Mouse (Mus musculus) small intestine, adult 2 months (tissue): ENCODE results near the gene Slc16a6. TPM values are rescaled to one million over a fixed set of nuclear protein-coding genes. Genes with fewer than 3 reads are reported as not detected.
"Not testable (repeated sequence)": the region's sequence is repeated elsewhere in the genome, so short reads cannot be mapped to it uniquely, and the experiment has no call there.

Experiments used
- H3K27ac ChIP-seq: fragments of 200-500 bp; 2 replicates; pipeline ENCODE4 v1.5.1; 2012; ENCODE audit warnings: low read depth, low read length, control low read depth, inconsistent platforms; ENCODE audit not compliant: insufficient read depth
- H3K27me3 ChIP-seq: fragments of 200-500 bp; 2 replicates; pipeline ENCODE4 v1.6.1; 2012; ENCODE audit warnings: mild to moderate bottlenecking, moderate library complexity, low read length, inconsistent platforms; ENCODE audit not compliant: control insufficient read depth, insufficient read depth
- H3K36me3 ChIP-seq: fragments of 200-500 bp; 2 replicates; pipeline ENCODE4 v1.6.1; 2012; ENCODE audit warnings: mild to moderate bottlenecking, low read length, control low read depth, inconsistent platforms; ENCODE audit not compliant: control insufficient read depth, insufficient read depth
- H3K4me1 ChIP-seq: fragments of 200-500 bp; 2 replicates; pipeline ENCODE4 v1.6.1; 2012; ENCODE audit warnings: low read length, inconsistent platforms, mixed read lengths; ENCODE audit not compliant: control insufficient read depth, insufficient read depth, insufficient read length
- H3K4me3 ChIP-seq: fragments of 200-500 bp; 2 replicates; pipeline ENCODE4 v1.5.1; 2012; ENCODE audit warnings: low read depth, mild to moderate bottlenecking, control low read depth, inconsistent platforms, low read length, moderate library complexity
- CTCF ChIP-seq: fragments of 200-500 bp; IDR thresholded peaks from 2 replicates; pipeline ENCODE4 v1.5.1; 2012; ENCODE audit warnings: low read depth, mild to moderate bottlenecking, control low read depth, inconsistent platforms, low read length, moderate library complexity, mixed read lengths; ENCODE audit not compliant: insufficient replicate concordance, insufficient read length; ENCODE audit errors: extremely low read depth
- POLR2A ChIP-seq: fragments of 200-500 bp; IDR thresholded peaks from 2 replicates; pipeline ENCODE4 v1.6.1; 2012; ENCODE audit warnings: low read depth, mild to moderate bottlenecking, control low read depth, inconsistent platforms, low read length, moderate library complexity
- WGBS: fragments of 180-500 bp; shearing (Covaris S2); methylation state at CpG from one replicate; pipeline ENCODE4 v1.1.7; 2018; 5-methylcytosine and 5-hydroxymethylcytosine counted together
- polyA plus RNA-seq: library from polyadenylated mRNA; depleted of rRNA; stranded (reverse); fragments of >200 nt; gene quantifications from 2 replicates; pipeline ENCODE4 v1.2.3, GENCODE M21; 2012

Slc16a6 gene
- polyA plus RNA-seq, 1 experiment: 4.2 TPM

- no peak overlapping the region for H3K4me3 ChIP-seq
- peak overlapping the region; percentile 65 for H3K27ac ChIP-seq
- H3K36me3 ChIP-seq: no peaks in the 10 kb centered on the region
- H3K27me3 ChIP-seq: no peaks in the 10 kb centered on the region
- TF ChIP-seq CTCF (no peak), POLR2A (no peak)
- WGBS: 33% methylated on average over 24 of the region's 24 CpGs
- H3K4me1 ChIP-seq: peaks cover 39% of the 10 kb centered on the region
Measured at GRCm38 (mm10) chr11:109494890-109495770, 21.7 kb upstream of the Slc16a6 start.

GRCm38 (mm10) chr11:109492847-109493464 is 19.6 kb upstream of the Slc16a6 start:
- H3K27ac ChIP-seq, H3K27me3 ChIP-seq, H3K4me3 ChIP-seq, H3K36me3 ChIP-seq: not testable (repeated sequence)
- H3K4me1 ChIP-seq: peaks cover 31% of the 10 kb centered on the region
- WGBS: 53% methylated on average over 8 of the region's 8 CpGs

- no peaks in the 10 kb centered on the region for H3K36me3 ChIP-seq
- TF ChIP-seq POLR2A (no peak), CTCF (no peak)
- H3K27me3 ChIP-seq: no peaks in the 10 kb centered on the region
- H3K27ac ChIP-seq: no peak overlapping the region
- no peak overlapping the region for H3K4me3 ChIP-seq
- H3K4me1 ChIP-seq: peaks cover 23% of the 10 kb centered on the region
- WGBS: 87% methylated on average over 4 of the region's 4 CpGs
Measured at GRCm38 (mm10) chr11:109491844-109492243, 18.4 kb upstream of the Slc16a6 start.

GRCm38 (mm10) chr11:109489763-109490162 is 16.4 kb upstream of the Slc16a6 start:
- Histone ChIP-seq H3K4me3 (no peak overlapping the region), H3K4me1 (peaks cover 20% of the 10 kb centered on the region; the same call in 1 of the 2 replicates), H3K27me3 (no peaks in the 10 kb centered on the region), H3K27ac (no peak overlapping the region), H3K36me3 (no peaks in the 10 kb centered on the region)
- no peak for TF ChIP-seq CTCF
- no peak for TF ChIP-seq POLR2A
- 88% methylated on average over 2 of the region's 2 CpGs for WGBS

GRCm38 (mm10) chr11:109487991-109488684 is 14.7 kb upstream of the Slc16a6 start:
- H3K27me3 ChIP-seq: no peaks in the 10 kb centered on the region
- no peaks in the 10 kb centered on the region for H3K36me3 ChIP-seq
- no peak for TF ChIP-seq CTCF
- no peak for TF ChIP-seq POLR2A
- no peak overlapping the region; the same call in 1 of the 2 replicates for H3K27ac ChIP-seq
- H3K4me1 ChIP-seq: peaks cover 15% of the 10 kb centered on the region; the same call in 1 of the 2 replicates
- WGBS: 35% methylated on average over 10 of the region's 10 CpGs
- H3K4me3 ChIP-seq: no peak overlapping the region

- no peaks in the 10 kb centered on the region for H3K27me3 ChIP-seq
- H3K4me3 ChIP-seq: no peak overlapping the region
- TF ChIP-seq POLR2A: no peak
- no peak for TF ChIP-seq CTCF
- WGBS: 73% methylated on average over 1 of the region's 1 CpGs
- H3K27ac ChIP-seq: no peak overlapping the region
- H3K36me3 ChIP-seq: no peaks in the 10 kb centered on the region
- peaks cover 15% of the 10 kb centered on the region; the same call in 1 of the 2 replicates for H3K4me1 ChIP-seq
Measured at GRCm38 (mm10) chr11:109487111-109487510, 13.7 kb upstream of the Slc16a6 start.

- Histone ChIP-seq H3K4me1 (peaks cover 15% of the 10 kb centered on the region; the same call in 1 of the 2 replicates), H3K27me3 (no peaks in the 10 kb centered on the region), H3K4me3 (no peak overlapping the region), H3K36me3 (no peaks in the 10 kb centered on the region), H3K27ac (no peak overlapping the region; the same call in 1 of the 2 replicates)
- 53% methylated on average over 15 of the region's 15 CpGs for WGBS
- TF ChIP-seq CTCF (no peak), POLR2A (no peak)
Measured at GRCm38 (mm10) chr11:109485398-109486045, 12.1 kb upstream of the Slc16a6 start.
